Mouse (Mus musculus) kidney, adult 11 months (tissue): ENCODE results near the gene Ifnlr1.

Experiments
- DNase-seq: peaks from one replicate; pipeline ENCODE4 v3.0.0; 2022

Ifnlr1 gene

GRCm38 (mm10) chr4:135745613-135746012, 59.5 kb downstream of the Ifnlr1 start:
- no peak for DNase-seq

GRCm38 (mm10) chr4:135750896-135751295, 64.8 kb downstream of the Ifnlr1 start:
- DNase-seq = no peak

- DNase-seq = no peak
Measured at GRCm38 (mm10) chr4:135752106-135752778, 66.2 kb downstream of the Ifnlr1 start.

- DNase-seq = no peak
Measured at GRCm38 (mm10) chr4:135752779-135753164, 66.7 kb downstream of the Ifnlr1 start.
